Mouse (Mus musculus): ENCODE measurements around the gene Pik3ap1. TPM values are rescaled to one million over a fixed set of nuclear protein-coding genes. Genes with fewer than 3 reads are reported as not detected.

Pik3ap1 gene
- polyA plus RNA-seq, 1 experiment from 2014 or later, result 1.7 TPM

GRCm38 (mm10) chr19:41310971-41311703 lies 73.8 kb downstream of the Pik3ap1 start:
- Histone ChIP-seq H3K27ac (ENCODE audit: low read length) (no peak overlapping the region; the same call in 1 of the 2 replicates), H3K36me3 (ENCODE audit: control insufficient read depth, insufficient read depth) (no peaks in the 10 kb centered on the region), H3K9ac (ENCODE audit: low read length) (no peak overlapping the region), H3K27me3 (ENCODE audit: control insufficient read depth, insufficient read depth, low read length) (no peaks in the 10 kb centered on the region), H3K4me1 (ENCODE audit: control insufficient read depth, insufficient read depth, low read length) (peaks cover 4% of the 10 kb centered on the region), H3K4me3 (ENCODE audit: low read length) (peak overlapping the region; percentile 51), H3K4me2 (ENCODE audit: low read depth, low read length) (peak overlapping the region; percentile 70), H3K9me3 (replicated peaks; ENCODE audit: control insufficient read depth, low read length) (no peaks in the 10 kb centered on the region)
- ATAC-seq (replicated peaks; ENCODE audit: extremely low read depth, insufficient read depth, low FRiP score), result peak; percentile 82
- WGBS, result 15% methylated on average over 20 of the region's 20 CpGs

GRCm38 (mm10) chr19:41303933-41304332 lies 81.0 kb downstream of the Pik3ap1 start:
- 81% methylated on average over 3 of the region's 3 CpGs for WGBS
- H3K9me3 ChIP-seq (replicated peaks; ENCODE audit: control insufficient read depth, low read length), result no peaks in the 10 kb centered on the region
- no peak overlapping the region for H3K4me3 ChIP-seq (ENCODE audit: low read length)
- H3K27me3 ChIP-seq (ENCODE audit: control insufficient read depth, insufficient read depth, low read length), result no peaks in the 10 kb centered on the region
- no peaks in the 10 kb centered on the region for H3K36me3 ChIP-seq (ENCODE audit: control insufficient read depth, insufficient read depth)
- no peak overlapping the region for H3K9ac ChIP-seq (ENCODE audit: low read length)
- no peak overlapping the region for H3K27ac ChIP-seq (ENCODE audit: low read length)
- no peaks in the 10 kb centered on the region for H3K4me1 ChIP-seq (ENCODE audit: control insufficient read depth, insufficient read depth, low read length)
- no peak overlapping the region for H3K4me2 ChIP-seq (ENCODE audit: low read depth, low read length)
- no peak for ATAC-seq (replicated peaks; ENCODE audit: extremely low read depth, insufficient read depth, low FRiP score)

- Histone ChIP-seq H3K36me3 (ENCODE audit: control insufficient read depth, insufficient read depth) (no peaks in the 10 kb centered on the region), H3K4me3 (ENCODE audit: low read length) (no peak overlapping the region), H3K4me2 (ENCODE audit: low read depth, low read length) (no peak overlapping the region), H3K9me3 (replicated peaks; ENCODE audit: control insufficient read depth, low read length) (no peaks in the 10 kb centered on the region), H3K27me3 (ENCODE audit: control insufficient read depth, insufficient read depth, low read length) (no peaks in the 10 kb centered on the region), H3K27ac (ENCODE audit: low read length) (no peak overlapping the region), H3K9ac (ENCODE audit: low read length) (no peak overlapping the region), H3K4me1 (ENCODE audit: control insufficient read depth, insufficient read depth, low read length) (no peaks in the 10 kb centered on the region)
- ATAC-seq (replicated peaks; ENCODE audit: extremely low read depth, insufficient read depth, low FRiP score), result no peak
- 44% methylated on average over 6 of the region's 6 CpGs for WGBS
Measured at GRCm38 (mm10) chr19:41303433-41303832, 81.5 kb downstream of the Pik3ap1 start.

- no peak for ATAC-seq (replicated peaks; ENCODE audit: extremely low read depth, insufficient read depth, low FRiP score)
- Histone ChIP-seq H3K4me3 (ENCODE audit: low read length) (no peak overlapping the region), H3K4me1 (ENCODE audit: control insufficient read depth, insufficient read depth, low read length) (no peaks in the 10 kb centered on the region), H3K9me3 (replicated peaks; ENCODE audit: control insufficient read depth, low read length) (no peaks in the 10 kb centered on the region), H3K36me3 (ENCODE audit: control insufficient read depth, insufficient read depth) (no peaks in the 10 kb centered on the region), H3K27me3 (ENCODE audit: control insufficient read depth, insufficient read depth, low read length) (no peaks in the 10 kb centered on the region), H3K4me2 (ENCODE audit: low read depth, low read length) (no peak overlapping the region), H3K27ac (ENCODE audit: low read length) (no peak overlapping the region), H3K9ac (ENCODE audit: low read length) (no peak overlapping the region)
- WGBS, result 59% methylated on average over 6 of the region's 6 CpGs
Measured at GRCm38 (mm10) chr19:41301856-41302255, 83.0 kb downstream of the Pik3ap1 start.

- Histone ChIP-seq H3K9ac (ENCODE audit: low read length) (no peak overlapping the region), H3K36me3 (ENCODE audit: control insufficient read depth, insufficient read depth) (no peaks in the 10 kb centered on the region), H3K4me2 (ENCODE audit: low read depth, low read length) (no peak overlapping the region), H3K4me1 (ENCODE audit: control insufficient read depth, insufficient read depth, low read length) (no peaks in the 10 kb centered on the region), H3K4me3 (ENCODE audit: low read length) (no peak overlapping the region), H3K27ac (ENCODE audit: low read length) (no peak overlapping the region), H3K9me3 (replicated peaks; ENCODE audit: control insufficient read depth, low read length) (no peaks in the 10 kb centered on the region), H3K27me3 (ENCODE audit: control insufficient read depth, insufficient read depth, low read length) (no peaks in the 10 kb centered on the region)
- ATAC-seq (replicated peaks; ENCODE audit: extremely low read depth, insufficient read depth, low FRiP score), result no peak
- 85% methylated on average over 8 of the region's 8 CpGs for WGBS
Measured at GRCm38 (mm10) chr19:41299446-41299845, 85.5 kb downstream of the Pik3ap1 start.

GRCm38 (mm10) chr19:41290952-41291619 lies 93.8 kb downstream of the Pik3ap1 start:
- Histone ChIP-seq H3K9me3 (replicated peaks; ENCODE audit: control insufficient read depth, low read length) (no peaks in the 10 kb centered on the region), H3K9ac (ENCODE audit: low read length) (no peak overlapping the region), H3K4me2 (ENCODE audit: low read depth, low read length) (no peak overlapping the region), H3K27ac (ENCODE audit: low read length) (no peak overlapping the region), H3K36me3 (ENCODE audit: control insufficient read depth, insufficient read depth) (no peaks in the 10 kb centered on the region), H3K27me3 (ENCODE audit: control insufficient read depth, insufficient read depth, low read length) (0 out of 2 replicates have a peak, but pooled peaks cover 2% of the 10 kb centered on the region), H3K4me3 (ENCODE audit: low read length) (no peak overlapping the region), H3K4me1 (ENCODE audit: control insufficient read depth, insufficient read depth, low read length) (no peaks in the 10 kb centered on the region)
- ATAC-seq (replicated peaks; ENCODE audit: extremely low read depth, insufficient read depth, low FRiP score), result no peak
- 62% methylated on average over 5 of the region's 5 CpGs for WGBS

- H3K4me1 ChIP-seq (ENCODE audit: control insufficient read depth, insufficient read depth, low read length), result peaks cover 5% of the 10 kb centered on the region; the same call in 1 of the 2 replicates
- H3K9ac ChIP-seq (ENCODE audit: low read length), result no peak overlapping the region
- H3K27ac ChIP-seq (ENCODE audit: low read length), result no peak overlapping the region
- no peak for ATAC-seq (replicated peaks; ENCODE audit: extremely low read depth, insufficient read depth, low FRiP score)
- no peaks in the 10 kb centered on the region for H3K9me3 ChIP-seq (replicated peaks; ENCODE audit: control insufficient read depth, low read length)
- H3K4me2 ChIP-seq (ENCODE audit: low read depth, low read length), result no peak overlapping the region
- 75% methylated on average over 6 of the region's 6 CpGs for WGBS
- no peak overlapping the region for H3K4me3 ChIP-seq (ENCODE audit: low read length)
- H3K27me3 ChIP-seq (ENCODE audit: control insufficient read depth, insufficient read depth, low read length), result peaks cover 2% of the 10 kb centered on the region; the same call in 1 of the 2 replicates
- H3K36me3 ChIP-seq (ENCODE audit: control insufficient read depth, insufficient read depth), result no peaks in the 10 kb centered on the region
Measured at GRCm38 (mm10) chr19:41288568-41288967, 96.3 kb downstream of the Pik3ap1 start.

- 82% methylated on average over 7 of the region's 7 CpGs for WGBS
Measured at GRCm38 (mm10) chr19:41287224-41287623, 97.7 kb downstream of the Pik3ap1 start.

GRCm38 (mm10) chr19:41284515-41284914 lies 100.4 kb downstream of the Pik3ap1 start:
- Histone ChIP-seq H3K36me3 (ENCODE audit: control insufficient read depth, insufficient read depth) (no peaks in the 10 kb centered on the region), H3K27ac (ENCODE audit: low read length) (no peak overlapping the region), H3K9ac (ENCODE audit: low read length) (no peak overlapping the region), H3K27me3 (ENCODE audit: control insufficient read depth, insufficient read depth, low read length) (peaks cover 2% of the 10 kb centered on the region; the same call in 1 of the 2 replicates), H3K4me1 (ENCODE audit: control insufficient read depth, insufficient read depth, low read length) (peaks cover 14% of the 10 kb centered on the region), H3K4me2 (ENCODE audit: low read depth, low read length) (no peak overlapping the region), H3K9me3 (replicated peaks; ENCODE audit: control insufficient read depth, low read length) (no peaks in the 10 kb centered on the region), H3K4me3 (ENCODE audit: low read length) (no peak overlapping the region)
- 31% methylated on average over 6 of the region's 6 CpGs for WGBS
- no peak for ATAC-seq (replicated peaks; ENCODE audit: extremely low read depth, insufficient read depth, low FRiP score)

More at GRCm38 (mm10) chr19:41287224-41287623, 97.7 kb downstream of the Pik3ap1 start:
- Histone ChIP-seq H3K9me3 (replicated peaks; ENCODE audit: control insufficient read depth, low read length) (no peaks in the 10 kb centered on the region), H3K9ac (ENCODE audit: low read length) (no peak overlapping the region), H3K27ac (ENCODE audit: low read length) (no peak overlapping the region), H3K36me3 (ENCODE audit: control insufficient read depth, insufficient read depth) (no peaks in the 10 kb centered on the region), H3K27me3 (ENCODE audit: control insufficient read depth, insufficient read depth, low read length) (peaks cover 2% of the 10 kb centered on the region; the same call in 1 of the 2 replicates), H3K4me2 (ENCODE audit: low read depth, low read length) (no peak overlapping the region), H3K4me3 (ENCODE audit: low read length) (no peak overlapping the region), H3K4me1 (ENCODE audit: control insufficient read depth, insufficient read depth, low read length) (peaks cover 12% of the 10 kb centered on the region)
- no peak for ATAC-seq (replicated peaks; ENCODE audit: extremely low read depth, insufficient read depth, low FRiP score)

Measured in heart, embryonic 16.5 days (tissue).